Mouse (Mus musculus) gonadal fat pad, adult 2 months (tissue): ENCODE measurements around the gene Hbq1b. TPM values are rescaled to one million over a fixed set of nuclear protein-coding genes. Genes with fewer than 3 reads are reported as not detected.
"Not testable (repeated sequence)": the region's sequence is repeated elsewhere in the genome, so short reads cannot be mapped to it uniquely, and the experiment has no call there.

Source experiments
- DNase-seq: peaks from one replicate; pipeline ENCODE4 v3.0.0-alpha.2; 2012; ENCODE audit warnings: low read depth
- polyA plus RNA-seq: library from polyadenylated mRNA; depleted of rRNA; stranded (reverse); fragments of >200 nt; gene quantifications from 2 replicates; pipeline ENCODE4 v1.2.3, GENCODE M21; 2012; rRNA removed

Gene Hbq1b
- 0.24 and 0.57 TPM in 2 replicates for polyA plus RNA-seq

- not testable (repeated sequence) for DNase-seq
Observed at GRCm38 (mm10) chr11:32286695-32287492, at the start of gene Hbq1b. Gene Hbq1b, plus strand, starts transcription at chr11:32286965.

- no peak for DNase-seq
Observed at GRCm38 (mm10) chr11:32237411-32237795, 49.4 kb upstream of the Hbq1b start.

- DNase-seq: no peak
Observed at GRCm38 (mm10) chr11:32238093-32238860, 48.5 kb upstream of the Hbq1b start.

GRCm38 (mm10) chr11:32241391-32241790 is 45.4 kb upstream of the Hbq1b start:
- DNase-seq: no peak

- DNase-seq: no peak
Observed at GRCm38 (mm10) chr11:32242209-32242608, 44.6 kb upstream of the Hbq1b start.

- DNase-seq: no peak
Observed at GRCm38 (mm10) chr11:32243205-32243955, 43.4 kb upstream of the Hbq1b start.

GRCm38 (mm10) chr11:32244064-32244463 is 42.7 kb upstream of the Hbq1b start:
- no peak for DNase-seq

GRCm38 (mm10) chr11:32244617-32245016 is 42.1 kb upstream of the Hbq1b start:
- DNase-seq: no peak

GRCm38 (mm10) chr11:32245614-32246013 is 41.2 kb upstream of the Hbq1b start:
- no peak for DNase-seq

GRCm38 (mm10) chr11:32247068-32247467 is 39.7 kb upstream of the Hbq1b start:
- DNase-seq: no peak

- DNase-seq: no peak
Observed at GRCm38 (mm10) chr11:32248350-32248749, 38.4 kb upstream of the Hbq1b start.

GRCm38 (mm10) chr11:32250880-32251763 is 35.6 kb upstream of the Hbq1b start:
- DNase-seq: no peak

GRCm38 (mm10) chr11:32253121-32253520 is 33.6 kb upstream of the Hbq1b start:
- DNase-seq: no peak

GRCm38 (mm10) chr11:32256146-32256545 is 30.6 kb upstream of the Hbq1b start:
- DNase-seq: no peak

GRCm38 (mm10) chr11:32256566-32256965 is 30.2 kb upstream of the Hbq1b start:
- no peak for DNase-seq

GRCm38 (mm10) chr11:32262674-32263415 is 23.9 kb upstream of the Hbq1b start:
- no peak for DNase-seq

GRCm38 (mm10) chr11:32265117-32265738 is 21.5 kb upstream of the Hbq1b start:
- no peak for DNase-seq

GRCm38 (mm10) chr11:32266194-32266593 is 20.6 kb upstream of the Hbq1b start:
- DNase-seq: no peak

- DNase-seq: no peak
Observed at GRCm38 (mm10) chr11:32266776-32267175, 20.0 kb upstream of the Hbq1b start.
